13 mouse cellular contexts compared by ENCODE assay signal in genomic region chr4:150794878-150795277, GRCm38 (mm10). TPM values are rescaled to one million over a fixed set of nuclear protein-coding genes. Genes with fewer than 3 reads are reported as not detected.
A peak's percentile ranks its signal among the peaks of the same experiment; 100 is the strongest.
DNase-seq lines count a peak whose midpoint lies in the region; ATAC-seq lines count a peak whose summit lies in the region.
"Had no signal": no experiment of that assay in that cellular context is flagged by ENCODE, and none has a peak within 500 bp of the region (broad histone marks: within the 10 kb centered on the region; RNA-seq: fewer than 3 reads in every experiment).

No protein-coding gene starts in this region.

- no peak overlapping the region for H3K9ac ChIP-seq in hindbrain, embryonic 12.5 days
- H3K9ac ChIP-seq in midbrain, embryonic 13.5 days (replicated peaks) = 0 out of 2 replicates have a peak overlapping the region, but pooled peaks have one; percentile 12
- H3K9ac ChIP-seq: liver, postnatal 0 days had no signal

- intact Hi-C loops in heart, postnatal 10 days (cut with DNase I) = no loop called here

- no peak overlapping the region for H3K4me2 ChIP-seq in hindbrain, embryonic 12.5 days (replicated peaks)
- no peak overlapping the region for H3K4me2 ChIP-seq in midbrain, embryonic 13.5 days (replicated peaks)

- no peak overlapping the region for H3K4me3 ChIP-seq in hindbrain, embryonic 12.5 days
- H3K4me3 ChIP-seq in midbrain, embryonic 13.5 days (replicated peaks) = no peak overlapping the region
- H3K4me3 ChIP-seq: erythroblast, embryonic 14.5 days; left cerebral cortex, adult 2 months had no signal

- no peaks in the 10 kb centered on the region for H3K27me3 ChIP-seq in hindbrain, embryonic 12.5 days
- H3K27me3 ChIP-seq in midbrain, embryonic 13.5 days = no peaks in the 10 kb centered on the region

- H3K27ac ChIP-seq in hindbrain, embryonic 12.5 days = peak overlapping the region; percentile 67
- peak overlapping the region; percentile 71 for H3K27ac ChIP-seq in midbrain, embryonic 13.5 days
- H3K27ac ChIP-seq: left cerebral cortex, adult 2 months had no signal

- H3K9me3 ChIP-seq in hindbrain, embryonic 12.5 days (replicated peaks) = no peaks in the 10 kb centered on the region
- no peaks in the 10 kb centered on the region for H3K9me3 ChIP-seq in midbrain, embryonic 13.5 days

- H3K36me3 ChIP-seq in hindbrain, embryonic 12.5 days = no peaks in the 10 kb centered on the region
- no peaks in the 10 kb centered on the region for H3K36me3 ChIP-seq in midbrain, embryonic 13.5 days

- WGBS in hindbrain, embryonic 12.5 days = 47% methylated on average over 5 of the region's 5 CpGs
- 40% methylated on average over 5 of the region's 5 CpGs for WGBS in midbrain, embryonic 13.5 days

- DNase-seq in cerebellum, postnatal 25 days = peak; percentile 9 to 13
- DNase-seq in cerebellum, adult 18-20 months = no peak
- peak; percentile 41 for DNase-seq in MN1 (ENCODE audit: low spot score)
- DNase-seq in urinary bladder, adult 18-20 months (ENCODE audit: low spot score in 2 of 2) = no peak
- DNase-seq in adrenal gland, adult 8-10 months = no peak
- no peak for DNase-seq in heart, postnatal 10 days
- DNase-seq: kidney, adult 18-20 months; liver, postnatal 0 days; lung, postnatal 4 days had no signal

- no peak for ATAC-seq in hindbrain, embryonic 12.5 days (ENCODE audit: low FRiP score)
- ATAC-seq in midbrain, embryonic 13.5 days = no peak; the same call in 1 of the 2 replicates
- ATAC-seq: liver, postnatal 0 days had no signal

- peaks cover 19% of the 10 kb centered on the region for H3K4me1 ChIP-seq in hindbrain, embryonic 12.5 days
- peaks cover 23% of the 10 kb centered on the region for H3K4me1 ChIP-seq in midbrain, embryonic 13.5 days (replicated peaks)

RNA-seq across cellular contexts. Expression of gene Errfi1, which starts 58.8 kb away (rescaled TPM):
- 29.9 and 31.2 TPM in 2 replicates for polyA plus RNA-seq in hindbrain, embryonic 12.5 days (2016; fragmentation: Nextera tagmentation; extraction: Ambion mirVana)
- 18.7 and 20.1 TPM in 2 replicates for polyA plus RNA-seq in midbrain, embryonic 13.5 days (2015; fragmentation: Nextera tagmentation; extraction: Ambion mirVana)
- total RNA-seq in adrenal gland, adult 8-10 months (2022) = 10 to 100 TPM; 17.9 to 44.0 (median 29.8) TPM
- 10 to 100 TPM; 22.0 to 26.6 TPM for total RNA-seq in heart, postnatal 10 days (2021)
- polyA plus RNA-seq: erythroblast, embryonic 14.5 days had no signal

Comparison
In these comparisons a context has a peak if more than half of its experiments do, and no peak if none do; other contexts are left out.
1. DNase-seq: peak in cerebellum, postnatal 25 days (2 of 2) and MN1 (single experiment); none in cerebellum, adult 18-20 months (0 of 2), urinary bladder, adult 18-20 months (0 of 2), adrenal gland, adult 8-10 months (single experiment) and heart, postnatal 10 days (0 of 2).